Mouse (Mus musculus) myocyte (in vitro differentiated cells): ENCODE results near the gene Acsbg1.

Source experiments
- CEBPB ChIP-seq: IDR thresholded peaks from 2 replicates; pipeline ENCODE4 v1.6.1; 2011; ENCODE audit warnings: mild to moderate bottlenecking, moderate library complexity; ENCODE audit not compliant: poor library complexity, insufficient read depth, severe bottlenecking
- E2F4 ChIP-seq: IDR thresholded peaks from one replicate; pipeline ENCODE4 v1.6.1; 2011; ENCODE audit warnings: mild to moderate bottlenecking, control low read depth, moderate library complexity; ENCODE audit not compliant: insufficient read depth
- MYOD1 ChIP-seq, 3 experiments: IDR thresholded peaks; one replicate each; pipeline ENCODE4 v1.6.1; 2011; ENCODE audit warnings: control low read depth in 2 of 3, low read depth in 2 of 3, mild to moderate bottlenecking in 2 of 3, moderate library complexity in 1 of 3; ENCODE audit not compliant: insufficient read length in 2 of 3, control insufficient read depth in 1 of 3
- POLR2A ChIP-seq: IDR thresholded peaks from one replicate; pipeline ENCODE4 v1.6.1; 2011; ENCODE audit warnings: low read depth, mild to moderate bottlenecking, control low read depth, moderate library complexity; ENCODE audit not compliant: insufficient read length
- POLR2AphosphoS2 ChIP-seq: IDR thresholded peaks from one replicate; pipeline ENCODE4 v1.6.1; 2011; ENCODE audit warnings: low read depth, control low read depth; ENCODE audit not compliant: insufficient read length
- REST ChIP-seq: IDR thresholded peaks from one replicate; pipeline ENCODE4 v1.6.1; 2011; ENCODE audit warnings: mild to moderate bottlenecking, control low read depth, moderate library complexity; ENCODE audit not compliant: insufficient read depth, insufficient read length
- SRF ChIP-seq: IDR thresholded peaks from one replicate; pipeline ENCODE4 v1.6.1; 2011; ENCODE audit warnings: low read depth; ENCODE audit not compliant: control insufficient read depth, insufficient read length
- TCF12 ChIP-seq: IDR thresholded peaks from one replicate; pipeline ENCODE4 v1.6.1; 2011; ENCODE audit warnings: mild to moderate bottlenecking, control low read depth; ENCODE audit not compliant: poor library complexity, insufficient read depth, severe bottlenecking
- USF1 ChIP-seq: IDR thresholded peaks from one replicate; pipeline ENCODE4 v1.6.1; 2011; ENCODE audit warnings: low read depth, mild to moderate bottlenecking, control low read depth, moderate library complexity

DNA sequence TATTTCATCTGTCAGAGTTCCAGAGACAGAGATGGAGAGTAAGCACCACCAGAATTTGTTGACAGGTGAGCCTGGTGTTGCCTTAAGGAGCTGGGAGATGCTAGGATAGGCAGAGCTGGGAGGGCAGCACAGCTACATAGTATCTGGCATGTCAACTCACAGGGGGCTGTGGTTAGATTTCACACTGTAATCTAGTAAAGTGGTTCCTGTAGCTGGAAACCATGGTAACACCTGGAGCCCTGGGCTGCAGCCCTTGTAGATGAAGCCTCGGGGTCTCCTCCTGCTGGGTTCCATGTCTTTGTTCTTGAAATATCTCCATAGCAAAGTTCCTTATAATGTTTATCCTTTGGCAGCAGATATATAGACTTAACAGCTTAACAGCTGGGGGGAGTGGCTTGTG lies 43.9 kb upstream of the Acsbg1 start:
- TF ChIP-seq POLR2AphosphoS2 (no peak), USF1 (no peak), POLR2A (no peak), E2F4 (no peak), REST (no peak), TCF12 (no peak), MYOD1 (IDR thresholded peaks at IDR 0.05; ENCODE audit: control insufficient read depth in 1 of 3, insufficient read length in 2 of 3, low read depth in 2 of 3) (no peak), SRF (no peak), CEBPB (no peak)
